Mouse (Mus musculus) small intestine, adult 2 months (tissue): ENCODE results near the gene Tut7.

ENCODE experiments used
- CTCF ChIP-seq: fragments of 200-500 bp; IDR thresholded peaks from 2 replicates; pipeline ENCODE4 v1.5.1; 2012; ENCODE audit warnings: low read depth, mild to moderate bottlenecking, control low read depth, inconsistent platforms, low read length, moderate library complexity, mixed read lengths; ENCODE audit not compliant: insufficient replicate concordance, insufficient read length; ENCODE audit errors: extremely low read depth
- POLR2A ChIP-seq: fragments of 200-500 bp; IDR thresholded peaks from 2 replicates; pipeline ENCODE4 v1.6.1; 2012; ENCODE audit warnings: low read depth, mild to moderate bottlenecking, control low read depth, inconsistent platforms, low read length, moderate library complexity

- TF ChIP-seq CTCF (no peak), POLR2A (no peak)
These were observed 9.5 kb upstream of the Tut7 start for GRCm38 (mm10) chr13:59832454-59832853.
